Mouse (Mus musculus): Measurements from ENCODE around the gene Mapkapk3. TPM values are rescaled to one million over a fixed set of nuclear protein-coding genes. Genes with fewer than 3 reads are reported as not detected.
"Not testable (repeated sequence)": the region's sequence is repeated elsewhere in the genome, so short reads cannot be mapped to it uniquely, and the experiment has no call there.

Mapkapk3 gene
- total and polyA plus RNA-seq, 2 experiments, result 1.8 to 6.0 TPM

DNA sequence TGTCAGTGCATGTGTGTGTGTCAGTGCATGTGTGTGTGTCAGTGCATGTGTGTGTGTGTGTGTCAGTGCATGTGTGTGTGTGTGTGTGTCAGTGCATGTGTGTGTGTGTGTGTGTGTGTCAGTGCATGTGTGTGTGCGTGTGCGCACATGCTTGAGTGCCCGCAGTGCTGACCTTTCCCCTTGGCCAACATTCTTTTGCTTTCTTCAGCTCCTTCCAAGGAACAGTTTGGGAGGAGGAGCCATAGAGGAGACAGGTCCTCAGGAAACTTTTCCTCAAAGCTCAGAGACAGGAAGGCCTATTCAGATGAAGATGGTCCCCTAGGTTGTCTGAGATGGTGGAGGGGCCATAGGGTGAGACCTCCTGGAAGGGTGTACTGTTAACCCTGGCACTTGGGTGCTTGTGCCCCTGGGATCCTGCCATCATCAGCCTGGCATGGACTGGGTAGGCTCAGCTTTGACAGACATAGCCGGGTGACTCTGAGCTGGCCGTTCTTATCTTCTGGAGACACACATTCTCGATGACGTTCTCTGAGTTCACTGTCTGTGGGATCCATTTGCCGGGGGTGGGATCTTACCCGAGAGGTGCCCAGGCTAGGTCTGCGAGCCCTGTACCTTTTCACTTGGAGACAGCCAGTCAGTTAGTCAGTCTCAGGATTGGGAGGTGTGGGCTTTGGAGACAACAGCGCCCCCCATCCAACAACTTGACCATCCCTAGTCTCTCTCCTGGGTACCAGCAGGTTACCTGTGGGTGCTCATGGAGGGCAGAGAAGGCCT, 17.6 kb upstream of the Mapkapk3 start:
- no peaks in the 10 kb centered on the region for H3K27me3 ChIP-seq (ENCODE audit: control insufficient read depth, insufficient read depth, low read length)
- no peaks in the 10 kb centered on the region for H3K79me2 ChIP-seq (ENCODE audit: control insufficient read depth, insufficient read depth, low read length)
- peak overlapping the region; percentile 11; the same call in 1 of the 2 replicates for H3K4me3 ChIP-seq (ENCODE audit: insufficient read depth, low read depth, low read length)
- no peak for TF ChIP-seq CTCF (IDR thresholded peaks at IDR 0.05; ENCODE audit: low read depth, low read length)
- no peak for TF ChIP-seq POLR2A (IDR thresholded peaks at IDR 0.05; ENCODE audit: extremely low read depth, insufficient read depth, low read length)
- DNase-seq (ENCODE audit: extremely low read depth, low read depth, low spot score), result peak; percentile 36
- H3K4me1 ChIP-seq (ENCODE audit: control insufficient read depth, insufficient read depth, low read length), result peaks cover 57% of the 10 kb centered on the region
- peak overlapping the region; percentile 64 for H3K9ac ChIP-seq (ENCODE audit: low read depth, low read length)
- peak overlapping the region; percentile 92 for H3K27ac ChIP-seq (replicated peaks; ENCODE audit: insufficient read depth, low read depth, low read length)
- 45% methylated on average over 11 of the region's 11 CpGs for WGBS
- H3K36me3 ChIP-seq (ENCODE audit: control insufficient read depth, insufficient read depth, low read length), result no peaks in the 10 kb centered on the region

DNA sequence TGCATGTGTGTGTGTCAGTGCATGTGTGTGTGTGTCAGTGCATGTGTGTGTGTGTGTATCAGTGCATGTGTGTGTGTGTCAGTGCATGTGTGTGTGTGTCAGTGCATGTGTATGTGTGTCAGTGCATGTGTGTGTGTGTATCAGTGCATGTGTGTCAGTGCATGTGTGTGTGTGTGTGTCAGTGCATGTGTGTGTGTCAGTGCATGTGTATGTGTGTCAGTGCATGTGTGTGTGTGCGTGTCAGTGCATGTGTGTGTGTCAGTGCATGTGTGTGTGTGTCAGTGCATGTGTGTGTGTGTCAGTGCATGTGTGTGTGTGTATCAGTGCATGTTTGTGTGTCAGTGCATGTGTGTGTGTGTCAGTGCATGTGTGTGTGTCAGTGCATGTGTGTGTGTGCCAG, 17.0 kb upstream of the Mapkapk3 start:
- 96% methylated on average over 1 of the region's 1 CpGs for WGBS
- H3K36me3 ChIP-seq (ENCODE audit: control insufficient read depth, insufficient read depth, low read length); H3K27ac ChIP-seq (replicated peaks; ENCODE audit: insufficient read depth, low read depth, low read length); DNase-seq (ENCODE audit: extremely low read depth, low read depth, low spot score); H3K79me2 ChIP-seq (ENCODE audit: control insufficient read depth, insufficient read depth, low read length); H3K4me3 ChIP-seq (ENCODE audit: insufficient read depth, low read depth, low read length); H3K27me3 ChIP-seq (ENCODE audit: control insufficient read depth, insufficient read depth, low read length); H3K9ac ChIP-seq (ENCODE audit: low read depth, low read length): not testable (repeated sequence)
- H3K4me1 ChIP-seq (ENCODE audit: control insufficient read depth, insufficient read depth, low read length), result peaks cover 63% of the 10 kb centered on the region

DNA sequence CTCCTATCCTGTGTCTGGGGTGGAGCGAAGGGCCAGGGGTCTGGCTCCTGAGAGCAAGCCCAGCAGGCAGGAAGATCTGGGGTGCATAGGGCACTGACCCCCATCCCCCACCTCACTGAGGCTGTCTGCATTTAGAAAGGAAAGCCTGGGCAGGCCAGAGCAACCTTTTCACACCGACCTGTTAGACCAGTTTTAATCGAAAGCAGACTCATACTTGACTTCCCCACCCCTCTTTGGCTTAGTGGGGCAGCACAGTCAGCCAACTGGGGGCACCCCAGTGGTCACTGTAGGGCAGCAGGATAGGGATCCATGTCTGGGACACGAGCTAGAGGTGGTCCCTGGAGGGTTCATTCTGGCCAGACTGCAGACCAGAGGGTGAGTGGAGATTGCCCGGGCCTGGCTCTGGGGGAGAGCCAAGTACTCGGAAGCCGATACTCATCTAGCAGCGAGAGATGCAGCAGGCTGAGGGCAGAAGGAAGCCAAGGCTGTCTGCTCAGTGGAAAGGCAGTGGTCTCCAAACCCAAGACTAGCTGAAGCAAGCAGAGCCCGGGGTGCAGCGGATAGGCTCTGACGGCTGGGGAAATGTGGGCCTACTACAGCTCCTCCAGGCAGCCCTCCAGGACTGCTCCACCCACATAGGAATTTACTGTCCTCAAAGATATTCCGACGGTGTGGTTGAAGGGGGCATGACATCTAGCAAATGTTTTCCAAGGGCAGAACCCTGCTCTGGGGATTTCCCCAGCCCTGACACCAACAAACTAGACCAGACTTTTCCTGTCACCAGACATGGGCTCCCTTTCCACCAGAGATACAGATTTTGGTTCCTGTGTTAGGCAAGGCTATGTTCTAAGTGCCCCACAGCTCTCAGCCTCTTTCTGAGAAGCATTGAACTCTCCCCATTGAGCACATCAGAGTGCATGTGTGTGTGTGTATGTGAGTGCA, 16.2 kb upstream of the Mapkapk3 start:
- Histone ChIP-seq H3K4me1 (ENCODE audit: control insufficient read depth, insufficient read depth, low read length) (peaks cover 70% of the 10 kb centered on the region), H3K79me2 (ENCODE audit: control insufficient read depth, insufficient read depth, low read length) (0 out of 2 replicates have a peak, but pooled peaks cover under 1% of the 10 kb centered on the region), H3K36me3 (ENCODE audit: control insufficient read depth, insufficient read depth, low read length) (peaks cover 12% of the 10 kb centered on the region), H3K4me3 (ENCODE audit: insufficient read depth, low read depth, low read length) (no peak overlapping the region), H3K9ac (ENCODE audit: low read depth, low read length) (0 out of 2 replicates have a peak overlapping the region, but pooled peaks have one; percentile 33), H3K27me3 (ENCODE audit: control insufficient read depth, insufficient read depth, low read length) (no peaks in the 10 kb centered on the region), H3K27ac (replicated peaks; ENCODE audit: insufficient read depth, low read depth, low read length) (peak overlapping the region; percentile 54)
- DNase-seq (ENCODE audit: extremely low read depth, low read depth, low spot score), result no peak
- 29% methylated on average over 13 of the region's 13 CpGs for WGBS
- TF ChIP-seq POLR2A (IDR thresholded peaks at IDR 0.05; ENCODE audit: extremely low read depth, insufficient read depth, low read length) (no peak), CTCF (IDR thresholded peaks at IDR 0.05; ENCODE audit: low read depth, low read length) (no peak)

- peak; percentile 85 for DNase-seq (ENCODE audit: extremely low read depth, low read depth, low spot score)
- Histone ChIP-seq H3K9ac (ENCODE audit: low read depth, low read length) (no peak overlapping the region; the same call in 1 of the 2 replicates), H3K4me1 (ENCODE audit: control insufficient read depth, insufficient read depth, low read length) (peaks cover 78% of the 10 kb centered on the region), H3K27me3 (ENCODE audit: control insufficient read depth, insufficient read depth, low read length) (no peaks in the 10 kb centered on the region), H3K27ac (replicated peaks; ENCODE audit: insufficient read depth, low read depth, low read length) (peak overlapping the region; percentile 54), H3K36me3 (ENCODE audit: control insufficient read depth, insufficient read depth, low read length) (peaks cover 20% of the 10 kb centered on the region), H3K79me2 (ENCODE audit: control insufficient read depth, insufficient read depth, low read length) (peaks cover 9% of the 10 kb centered on the region; the same call in 1 of the 2 replicates), H3K4me3 (ENCODE audit: insufficient read depth, low read depth, low read length) (no peak overlapping the region)
- TF ChIP-seq POLR2A (IDR thresholded peaks at IDR 0.05; ENCODE audit: extremely low read depth, insufficient read depth, low read length) (no peak), CTCF (IDR thresholded peaks at IDR 0.05; ENCODE audit: low read depth, low read length) (no peak)
- 47% methylated on average over 4 of the region's 4 CpGs for WGBS
Measured at GRCm38 (mm10) chr9:107305012-107305411, 15.3 kb upstream of the Mapkapk3 start.

DNA sequence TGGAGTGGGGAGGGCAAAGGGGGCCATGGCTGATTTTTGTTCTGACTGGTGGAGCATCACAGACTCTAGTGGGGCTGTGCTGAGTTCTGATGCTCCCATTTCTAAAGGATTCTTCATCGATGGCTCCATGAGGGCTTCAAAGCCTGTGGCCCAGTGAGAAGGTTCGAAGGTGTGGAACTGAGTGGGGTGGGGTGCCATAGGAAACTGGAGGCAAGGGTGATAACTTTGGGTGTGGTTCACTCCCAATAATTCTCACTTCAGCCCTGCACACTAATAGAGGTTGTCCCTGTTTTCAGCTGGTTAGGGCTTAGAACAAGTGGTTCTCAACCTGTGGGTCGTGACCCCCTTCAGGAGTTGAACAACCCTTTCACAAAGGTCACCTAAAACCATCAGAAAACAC, 14.7 kb upstream of the Mapkapk3 start:
- no peak overlapping the region for H3K9ac ChIP-seq (ENCODE audit: low read depth, low read length)
- peaks cover 80% of the 10 kb centered on the region for H3K4me1 ChIP-seq (ENCODE audit: control insufficient read depth, insufficient read depth, low read length)
- 71% methylated on average over 3 of the region's 3 CpGs for WGBS
- TF ChIP-seq POLR2A (IDR thresholded peaks at IDR 0.05; ENCODE audit: extremely low read depth, insufficient read depth, low read length) (no peak), CTCF (IDR thresholded peaks at IDR 0.05; ENCODE audit: low read depth, low read length) (no peak)
- H3K79me2 ChIP-seq (ENCODE audit: control insufficient read depth, insufficient read depth, low read length), result peaks cover 12% of the 10 kb centered on the region; the same call in 1 of the 2 replicates
- no peak for DNase-seq (ENCODE audit: extremely low read depth, low read depth, low spot score)
- no peaks in the 10 kb centered on the region for H3K27me3 ChIP-seq (ENCODE audit: control insufficient read depth, insufficient read depth, low read length)
- no peak overlapping the region for H3K27ac ChIP-seq (replicated peaks; ENCODE audit: insufficient read depth, low read depth, low read length)
- H3K4me3 ChIP-seq (ENCODE audit: insufficient read depth, low read depth, low read length), result no peak overlapping the region
- H3K36me3 ChIP-seq (ENCODE audit: control insufficient read depth, insufficient read depth, low read length), result peaks cover 23% of the 10 kb centered on the region
